Mouse (Mus musculus): ENCODE measurements around the gene Pik3c2a. TPM values are rescaled to one million over a fixed set of nuclear protein-coding genes. Genes with fewer than 3 reads are reported as not detected.
A peak's percentile ranks its signal among the peaks of the same experiment; 100 is the strongest.

Pik3c2a gene
- polyA plus RNA-seq, 1 experiment from 2014 or later: 3.9 TPM

DNA sequence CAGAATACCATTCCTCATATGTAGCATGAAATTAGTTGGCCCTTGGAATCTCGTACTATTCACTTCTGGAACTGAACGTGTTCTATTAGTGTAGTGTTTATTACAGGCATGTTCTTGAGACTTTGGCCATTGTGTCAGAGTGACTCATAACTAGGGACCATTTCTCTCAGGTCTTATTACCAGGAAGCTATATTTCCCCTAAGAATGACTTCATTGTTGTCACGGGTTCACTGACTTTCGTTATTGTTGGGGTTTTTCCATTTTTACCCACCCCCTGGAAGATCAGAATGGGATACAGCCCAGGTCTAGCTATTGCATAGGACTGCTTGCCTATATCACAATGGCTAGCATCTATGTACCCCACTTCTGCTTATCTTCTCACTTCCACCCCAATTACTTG lies 13.7 kb upstream of the Pik3c2a start:
- Histone ChIP-seq H3K9ac (no peak overlapping the region), H3K36me3 (replicated peaks) (no peaks in the 10 kb centered on the region), H3K4me1 (replicated peaks) (0 out of 2 replicates have a peak, but pooled peaks cover 3% of the 10 kb centered on the region), H3K27me3 (no peaks in the 10 kb centered on the region), H3K27ac (replicated peaks) (no peak overlapping the region), H3K4me3 (replicated peaks) (no peak overlapping the region), H3K9me3 (replicated peaks) (no peaks in the 10 kb centered on the region), H3K4me2 (no peak overlapping the region)
- ATAC-seq (ENCODE audit: insufficient read depth): no peak
- 49% methylated on average over 4 of the region's 4 CpGs for WGBS (ENCODE audit: insufficient replicate concordance)

DNA sequence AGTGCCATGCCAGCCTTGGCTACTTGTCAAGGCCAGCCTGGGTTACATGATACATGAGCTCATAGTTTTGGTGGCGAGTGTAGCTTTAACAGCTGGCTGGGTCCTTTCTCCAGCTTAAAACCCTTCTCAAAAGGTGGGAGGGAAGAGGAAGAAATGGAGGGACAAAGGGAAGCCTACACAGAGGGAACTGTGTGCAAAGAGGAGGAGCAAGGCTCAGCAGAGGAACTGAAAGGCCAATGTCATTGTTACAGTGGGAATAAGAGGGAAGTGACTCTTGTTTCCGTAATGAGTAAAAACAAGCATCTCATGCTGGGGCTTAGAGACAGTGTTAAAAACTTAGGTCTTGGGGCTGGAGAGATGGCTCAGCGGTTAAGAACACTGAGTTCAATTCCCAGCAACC lies 3.4 kb upstream of the Pik3c2a start:
- WGBS (ENCODE audit: insufficient replicate concordance): 53% methylated on average over 3 of the region's 3 CpGs
- Histone ChIP-seq H3K36me3 (replicated peaks) (no peaks in the 10 kb centered on the region), H3K27ac (replicated peaks) (no peak overlapping the region), H3K27me3 (peaks cover 45% of the 10 kb centered on the region), H3K4me3 (replicated peaks) (no peak overlapping the region), H3K9me3 (replicated peaks) (no peaks in the 10 kb centered on the region), H3K4me2 (no peak overlapping the region), H3K9ac (no peak overlapping the region), H3K4me1 (replicated peaks) (peaks cover 30% of the 10 kb centered on the region)
- ATAC-seq (ENCODE audit: insufficient read depth): no peak

DNA sequence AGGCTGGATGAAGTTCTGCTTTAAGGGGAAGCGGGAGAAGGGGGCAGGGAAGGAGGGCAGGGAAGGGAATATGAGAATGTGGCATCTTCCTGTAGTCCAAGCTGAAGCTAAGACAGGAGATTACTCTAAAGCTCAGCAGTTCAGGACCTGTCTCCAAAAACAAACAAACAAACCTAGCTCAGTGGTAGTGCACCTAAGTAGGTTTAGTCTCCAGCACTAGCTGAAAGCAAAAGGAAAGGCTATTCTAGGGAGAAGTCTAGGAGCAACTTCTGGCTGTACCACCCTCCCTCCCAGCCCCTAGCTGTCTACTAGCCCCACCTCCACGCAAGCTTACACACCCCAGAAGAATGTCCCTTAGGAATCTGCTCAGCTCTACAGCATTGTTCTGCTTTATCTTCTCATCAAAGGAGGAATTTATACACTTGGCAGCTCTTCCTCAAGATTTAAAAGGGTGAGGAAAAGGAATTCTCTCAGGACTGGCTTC lies 1.1 kb upstream of the Pik3c2a start:
- Histone ChIP-seq H3K36me3 (replicated peaks) (no peaks in the 10 kb centered on the region), H3K4me1 (replicated peaks) (peaks cover 30% of the 10 kb centered on the region), H3K9me3 (replicated peaks) (no peaks in the 10 kb centered on the region), H3K4me2 (peak overlapping the region; percentile 88), H3K27me3 (peaks cover 45% of the 10 kb centered on the region), H3K27ac (replicated peaks) (no peak overlapping the region), H3K4me3 (replicated peaks) (peak overlapping the region; percentile 70), H3K9ac (no peak overlapping the region)
- 10% methylated on average over 2 of the region's 2 CpGs for WGBS (ENCODE audit: insufficient replicate concordance)
- no peak for ATAC-seq (ENCODE audit: insufficient read depth)

DNA sequence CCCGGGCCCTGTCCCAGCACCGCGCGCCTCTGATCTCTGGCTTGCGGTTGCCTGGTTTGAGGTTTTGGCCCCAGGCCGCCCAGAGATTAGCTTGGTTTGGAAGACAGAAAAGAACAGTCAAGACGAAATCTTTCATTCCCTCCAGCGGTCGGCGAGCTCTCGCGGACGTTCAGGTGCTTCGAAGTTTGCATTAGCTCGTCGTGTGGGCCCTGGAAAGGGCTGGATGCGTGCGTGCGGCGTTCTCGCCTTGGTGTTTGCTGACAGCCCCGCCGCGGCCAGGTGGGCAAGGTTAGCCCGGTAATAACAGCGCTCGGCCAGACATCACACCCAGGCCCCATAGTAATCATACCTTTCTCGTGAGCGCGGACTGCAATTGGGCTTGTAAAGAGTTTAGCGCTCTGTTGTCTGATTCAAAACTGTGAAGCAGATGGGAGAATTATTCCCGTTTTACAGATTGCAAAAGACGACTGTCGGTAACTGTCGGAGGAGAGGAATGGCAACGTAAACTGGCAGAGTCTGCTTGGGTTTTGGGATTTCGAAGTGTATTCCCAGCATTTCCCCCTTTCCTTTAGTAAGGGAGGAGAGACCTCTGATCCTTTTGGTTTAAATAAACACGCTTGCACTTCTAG lies 562 bp upstream of the Pik3c2a start:
- H3K36me3 ChIP-seq (replicated peaks): no peaks in the 10 kb centered on the region
- H3K9ac ChIP-seq: peak overlapping the region; percentile 30; the same call in 1 of the 2 replicates
- peaks cover 45% of the 10 kb centered on the region for H3K27me3 ChIP-seq
- whole genome bisulfite sequencing (ENCODE audit: insufficient replicate concordance): 1% methylated on average over 38 of the region's 38 CpGs
- peak; percentile 30 for ATAC-seq (ENCODE audit: insufficient read depth)
- peak overlapping the region; percentile 70 for H3K4me3 ChIP-seq (replicated peaks)
- no peaks in the 10 kb centered on the region for H3K9me3 ChIP-seq (replicated peaks)
- peak overlapping the region; percentile 88 for H3K4me2 ChIP-seq
- H3K27ac ChIP-seq (replicated peaks): peak overlapping the region; percentile 33
- H3K4me1 ChIP-seq (replicated peaks): peaks cover 30% of the 10 kb centered on the region

GRCm38 (mm10) chr7:116442226-116442625 lies 1.0 kb downstream of the Pik3c2a start:
- Histone ChIP-seq H3K9ac (no peak overlapping the region), H3K36me3 (replicated peaks) (no peaks in the 10 kb centered on the region), H3K4me1 (replicated peaks) (peaks cover 30% of the 10 kb centered on the region), H3K27me3 (peaks cover 45% of the 10 kb centered on the region), H3K4me2 (peak overlapping the region; percentile 88), H3K4me3 (replicated peaks) (peak overlapping the region; percentile 70), H3K9me3 (replicated peaks) (no peaks in the 10 kb centered on the region), H3K27ac (replicated peaks) (no peak overlapping the region)
- 25% methylated on average over 7 of the region's 7 CpGs for WGBS (ENCODE audit: insufficient replicate concordance)
- no peak for ATAC-seq (ENCODE audit: insufficient read depth)

GRCm38 (mm10) chr7:116441346-116441745 lies 1.9 kb downstream of the Pik3c2a start:
- Histone ChIP-seq H3K4me2 (no peak overlapping the region), H3K4me1 (replicated peaks) (peaks cover 30% of the 10 kb centered on the region), H3K9ac (no peak overlapping the region), H3K36me3 (replicated peaks) (no peaks in the 10 kb centered on the region), H3K9me3 (replicated peaks) (no peaks in the 10 kb centered on the region), H3K27ac (replicated peaks) (no peak overlapping the region), H3K4me3 (replicated peaks) (no peak overlapping the region), H3K27me3 (peaks cover 45% of the 10 kb centered on the region)
- ATAC-seq (ENCODE audit: insufficient read depth): no peak
- 63% methylated on average over 1 of the region's 1 CpGs for WGBS (ENCODE audit: insufficient replicate concordance)

DNA sequence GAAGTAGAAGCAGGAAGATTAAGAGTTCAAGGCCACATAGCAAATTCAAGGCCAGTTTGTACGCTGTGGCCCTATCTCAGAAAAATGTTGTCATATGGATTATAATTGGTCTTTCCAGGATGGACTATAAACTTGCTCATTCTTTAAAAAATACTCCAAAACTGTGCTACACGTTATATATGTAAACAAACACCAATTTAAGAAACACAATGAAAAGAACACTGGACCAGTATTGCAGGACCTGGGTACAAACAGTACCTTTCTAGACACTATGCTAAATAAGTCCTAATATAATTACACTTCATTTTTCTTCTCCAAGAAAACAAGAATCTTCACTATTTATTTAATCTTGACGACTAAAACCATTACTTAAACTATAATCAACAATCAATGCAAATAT lies 11.6 kb downstream of the Pik3c2a start:
- Histone ChIP-seq H3K9me3 (replicated peaks) (no peaks in the 10 kb centered on the region), H3K36me3 (replicated peaks) (no peaks in the 10 kb centered on the region), H3K4me1 (replicated peaks) (no peaks in the 10 kb centered on the region; the same call in 1 of the 2 replicates), H3K27me3 (no peaks in the 10 kb centered on the region), H3K4me2 (no peak overlapping the region), H3K9ac (no peak overlapping the region), H3K27ac (replicated peaks) (no peak overlapping the region), H3K4me3 (replicated peaks) (no peak overlapping the region)
- ATAC-seq (ENCODE audit: insufficient read depth): no peak
- 58% methylated on average over 3 of the region's 3 CpGs for WGBS (ENCODE audit: insufficient replicate concordance)

DNA sequence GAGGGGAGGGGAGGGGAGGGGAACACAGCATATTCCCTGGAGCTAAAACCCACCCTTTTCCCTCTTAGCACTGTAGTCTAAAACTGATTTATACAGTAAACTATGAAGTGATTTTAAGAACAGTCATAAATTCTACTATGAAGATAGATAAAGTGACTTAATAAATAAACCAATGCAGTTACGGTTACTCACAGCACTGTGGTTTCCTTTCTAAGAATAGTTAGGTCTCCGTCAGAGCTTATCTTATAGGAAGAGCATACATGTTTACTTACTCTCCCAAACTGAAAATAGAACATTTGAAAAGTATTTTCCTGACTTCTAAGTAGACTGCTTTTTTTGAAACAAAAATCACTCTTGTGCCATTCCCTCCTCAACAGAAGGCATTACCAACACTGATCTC lies 12.3 kb downstream of the Pik3c2a start:
- no peak overlapping the region for H3K9ac ChIP-seq
- 7% methylated on average over 2 of the region's 2 CpGs for WGBS (ENCODE audit: insufficient replicate concordance)
- ATAC-seq (ENCODE audit: insufficient read depth): no peak
- no peak overlapping the region for H3K4me3 ChIP-seq (replicated peaks)
- H3K4me1 ChIP-seq (replicated peaks): no peaks in the 10 kb centered on the region; the same call in 1 of the 2 replicates
- H3K9me3 ChIP-seq (replicated peaks): no peaks in the 10 kb centered on the region
- H3K27ac ChIP-seq (replicated peaks): no peak overlapping the region
- no peak overlapping the region for H3K4me2 ChIP-seq
- H3K27me3 ChIP-seq: no peaks in the 10 kb centered on the region
- H3K36me3 ChIP-seq (replicated peaks): no peaks in the 10 kb centered on the region

DNA sequence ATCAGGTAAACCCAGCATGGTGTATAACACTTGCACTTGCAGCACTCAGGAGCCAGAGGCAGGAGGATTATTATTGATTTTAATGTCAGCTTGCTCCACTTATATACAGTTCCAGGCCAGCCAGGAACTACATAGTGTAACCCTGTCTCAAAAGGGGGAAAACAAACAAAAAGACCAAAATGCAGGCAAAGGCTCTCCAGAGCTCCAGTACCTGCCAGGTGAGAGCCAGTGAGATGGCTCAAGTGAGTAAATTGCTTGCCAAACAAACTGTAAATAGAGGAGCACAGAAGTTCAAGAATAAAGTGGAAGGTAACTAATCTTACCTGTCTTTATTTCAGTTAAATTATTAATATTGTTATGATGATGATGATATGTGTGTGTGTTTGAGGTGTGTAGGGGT lies 16.0 kb downstream of the Pik3c2a start:
- H3K27ac ChIP-seq (replicated peaks): no peak overlapping the region
- H3K4me3 ChIP-seq (replicated peaks): no peak overlapping the region
- no peaks in the 10 kb centered on the region for H3K36me3 ChIP-seq (replicated peaks)
- H3K27me3 ChIP-seq: no peaks in the 10 kb centered on the region
- no peak for ATAC-seq (ENCODE audit: insufficient read depth)
- H3K4me1 ChIP-seq (replicated peaks): no peaks in the 10 kb centered on the region; the same call in 1 of the 2 replicates
- no peak overlapping the region for H3K4me2 ChIP-seq
- no peak overlapping the region for H3K9ac ChIP-seq
- no peaks in the 10 kb centered on the region for H3K9me3 ChIP-seq (replicated peaks)

GRCm38 (mm10) chr7:116425771-116426170 lies 17.5 kb downstream of the Pik3c2a start:
- Histone ChIP-seq H3K27me3 (no peaks in the 10 kb centered on the region), H3K4me2 (no peak overlapping the region), H3K9me3 (replicated peaks) (no peaks in the 10 kb centered on the region), H3K27ac (replicated peaks) (no peak overlapping the region), H3K36me3 (replicated peaks) (no peaks in the 10 kb centered on the region), H3K9ac (no peak overlapping the region), H3K4me1 (replicated peaks) (no peaks in the 10 kb centered on the region), H3K4me3 (replicated peaks) (no peak overlapping the region)
- no peak for ATAC-seq (ENCODE audit: insufficient read depth)
- 68% methylated on average over 6 of the region's 6 CpGs for WGBS (ENCODE audit: insufficient replicate concordance)

DNA sequence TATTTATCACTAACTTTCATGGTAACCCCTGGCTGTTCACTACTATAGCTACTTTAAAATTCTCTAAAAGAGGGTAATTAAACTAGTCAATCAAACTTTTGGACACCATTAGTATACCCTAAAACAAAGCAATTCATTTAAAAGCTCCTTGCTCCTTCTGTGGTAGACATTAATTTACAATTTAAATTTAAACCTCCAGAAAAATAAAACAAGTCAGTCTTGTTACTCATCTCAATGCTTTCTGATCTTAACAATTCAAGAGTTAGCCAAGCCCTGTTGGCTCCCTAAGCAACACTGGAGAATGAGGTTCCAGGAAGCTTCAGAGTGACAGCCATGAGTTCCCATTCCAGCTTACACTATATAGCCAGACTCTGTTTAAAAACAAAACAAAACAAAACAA lies 22.2 kb downstream of the Pik3c2a start:
- H3K4me1 ChIP-seq (replicated peaks): no peaks in the 10 kb centered on the region
- no peak overlapping the region for H3K4me3 ChIP-seq (replicated peaks)
- no peak overlapping the region for H3K4me2 ChIP-seq
- no peaks in the 10 kb centered on the region for H3K27me3 ChIP-seq
- peaks cover 9% of the 10 kb centered on the region; the same call in 1 of the 2 replicates for H3K36me3 ChIP-seq (replicated peaks)
- H3K27ac ChIP-seq (replicated peaks): no peak overlapping the region
- H3K9ac ChIP-seq: no peak overlapping the region
- no peaks in the 10 kb centered on the region for H3K9me3 ChIP-seq (replicated peaks)
- no peak for ATAC-seq (ENCODE audit: insufficient read depth)

DNA sequence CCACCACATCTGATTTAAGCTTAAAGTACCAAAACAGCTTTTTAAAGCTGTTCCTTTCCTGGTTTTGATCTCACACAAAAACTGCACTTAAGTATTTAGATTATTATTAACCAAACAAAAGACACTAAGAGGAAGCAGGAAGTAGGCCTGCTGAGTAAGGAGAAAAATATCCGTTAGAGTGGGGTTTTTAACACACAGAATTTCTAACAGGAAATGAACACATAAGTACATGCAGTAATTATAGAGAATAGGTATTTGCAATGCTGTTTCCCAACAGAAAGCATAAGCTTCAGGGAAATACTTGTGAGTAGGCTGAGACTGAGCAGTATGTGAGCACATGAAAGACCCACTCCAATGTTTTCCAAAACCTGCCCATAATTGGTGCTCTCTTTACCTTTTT lies 33.8 kb downstream of the Pik3c2a start:
- Histone ChIP-seq H3K27me3 (no peaks in the 10 kb centered on the region), H3K4me3 (replicated peaks) (no peak overlapping the region), H3K27ac (replicated peaks) (no peak overlapping the region), H3K4me1 (replicated peaks) (no peaks in the 10 kb centered on the region), H3K9ac (no peak overlapping the region), H3K9me3 (replicated peaks) (no peaks in the 10 kb centered on the region), H3K36me3 (replicated peaks) (no peaks in the 10 kb centered on the region; the same call in 1 of the 2 replicates), H3K4me2 (no peak overlapping the region)
- no peak; the same call in 1 of the 2 replicates for ATAC-seq (ENCODE audit: insufficient read depth)
- WGBS (ENCODE audit: insufficient replicate concordance): 21% methylated on average over 1 of the region's 1 CpGs
